Mouse (Mus musculus) neural tube, embryonic 11.5 days (tissue): ENCODE results near the gene Gm20388. TPM values are rescaled to one million over a fixed set of nuclear protein-coding genes. Genes with fewer than 3 reads are reported as not detected.

Source experiments
- ATAC-seq: fragments of 200-750 bp; cut with Nextera tagmentation; 2 replicates; pipeline ENCODE4 v1.8.0; 2017; ENCODE audit warnings: moderate number of reproducible peaks, mild to moderate bottlenecking, moderate TSS enrichment, moderate library complexity; ENCODE audit not compliant: insufficient read depth, low FRiP score, low TSS enrichment
- DNase-seq: peaks from one replicate; pipeline ENCODE4 v3.0.0-alpha.2; 2015; ENCODE audit warnings: low spot score
- H3K27ac ChIP-seq: fragments of 300-500 bp; sonication (generic); 2 replicates; pipeline ENCODE4 v1.5.1; 2014; ENCODE audit warnings: low read depth, mild to moderate bottlenecking, low read length
- H3K27me3 ChIP-seq: fragments of 300-500 bp; sonication (generic); 2 replicates; pipeline ENCODE4 v1.6.1; 2014; ENCODE audit warnings: mild to moderate bottlenecking, low read length, mixed read lengths; ENCODE audit not compliant: control insufficient read depth, insufficient read depth
- H3K36me3 ChIP-seq: fragments of 300-500 bp; sonication (generic); 2 replicates; pipeline ENCODE4 v1.6.1; 2014; ENCODE audit warnings: mild to moderate bottlenecking, low read length, moderate library complexity, mixed read lengths; ENCODE audit not compliant: control insufficient read depth, insufficient read depth
- H3K4me1 ChIP-seq: fragments of 300-500 bp; sonication (generic); 2 replicates; pipeline ENCODE4 v1.6.1; 2014; ENCODE audit warnings: low read length, mixed read lengths; ENCODE audit not compliant: control insufficient read depth, insufficient read depth
- H3K4me2 ChIP-seq: fragments of 300-500 bp; sonication (generic); 2 replicates; pipeline ENCODE4 v1.6.1; 2014; ENCODE audit warnings: low read depth, mild to moderate bottlenecking, moderate library complexity
- H3K4me3 ChIP-seq: fragments of 300-500 bp; sonication (generic); 2 replicates; pipeline ENCODE4 v1.5.1; 2014; ENCODE audit warnings: low read depth, low read length
- H3K9ac ChIP-seq: fragments of 300-500 bp; sonication (generic); 2 replicates; pipeline ENCODE4 v1.6.1; 2014; ENCODE audit warnings: mild to moderate bottlenecking, low read length
- H3K9me3 ChIP-seq: fragments of 300-500 bp; sonication (generic); 2 replicates; pipeline ENCODE4 v1.6.1; 2016; ENCODE audit warnings: low read length; ENCODE audit not compliant: control insufficient read depth
- WGBS: fragments of 180-500 bp; shearing (Covaris S2); extraction: QIAGEN DNeasy Blood & Tissue Kit; methylation state at CpG from one replicate; pipeline ENCODE4 v1.1.7; 2014; 5-methylcytosine and 5-hydroxymethylcytosine counted together
- polyA plus RNA-seq: library from polyadenylated mRNA; unstranded; fragments of >200 nt; fragmentation: Nextera tagmentation; extraction: Ambion mirVana; gene quantifications from 2 replicates; pipeline ENCODE4 v1.2.1, GENCODE M21; 2014

The Gm20388 gene
- polyA plus RNA-seq, 1 experiment from 2014 or later: not detected

- WGBS: 87% methylated on average over 5 of the region's 5 CpGs
- ATAC-seq: no peak
- no peaks in the 10 kb centered on the region for H3K27me3 ChIP-seq
Observed at GRCm38 (mm10) chr8:122276308-122276707, 2365.7 kb downstream of the Gm20388 start.

GRCm38 (mm10) chr8:122277204-122277995 lies 2366.8 kb downstream of the Gm20388 start:
- Histone ChIP-seq H3K4me1 (0 out of 2 replicates have a peak, but pooled peaks cover 5% of the 10 kb centered on the region), H3K27ac (no peak overlapping the region), H3K9me3 (no peaks in the 10 kb centered on the region), H3K9ac (no peak overlapping the region), H3K36me3 (no peaks in the 10 kb centered on the region), H3K4me2 (no peak overlapping the region), H3K27me3 (no peaks in the 10 kb centered on the region), H3K4me3 (no peak overlapping the region)
- DNase-seq (no peak), ATAC-seq (no peak)
- 79% methylated on average over 18 of the region's 18 CpGs for WGBS

More at GRCm38 (mm10) chr8:122276308-122276707, 2365.7 kb downstream of the Gm20388 start:
- Histone ChIP-seq H3K4me1 (0 out of 2 replicates have a peak, but pooled peaks cover 5% of the 10 kb centered on the region), H3K36me3 (no peaks in the 10 kb centered on the region), H3K4me3 (no peak overlapping the region), H3K9ac (no peak overlapping the region), H3K9me3 (no peaks in the 10 kb centered on the region), H3K4me2 (no peak overlapping the region), H3K27ac (no peak overlapping the region)
- DNase-seq: no peak

- no peak overlapping the region for H3K27ac ChIP-seq
- peaks cover 25% of the 10 kb centered on the region for H3K4me1 ChIP-seq
- H3K36me3 ChIP-seq: no peaks in the 10 kb centered on the region
- no peak overlapping the region for H3K4me3 ChIP-seq
- no peak for ATAC-seq
- no peak overlapping the region for H3K4me2 ChIP-seq
- no peak overlapping the region for H3K9ac ChIP-seq
- peaks cover 19% of the 10 kb centered on the region for H3K27me3 ChIP-seq
- no peaks in the 10 kb centered on the region for H3K9me3 ChIP-seq
- WGBS: 74% methylated on average over 4 of the region's 4 CpGs
- no peak for DNase-seq
Observed at GRCm38 (mm10) chr8:122280156-122280555, 2369.5 kb downstream of the Gm20388 start.

GRCm38 (mm10) chr8:122280588-122281316 lies 2370.1 kb downstream of the Gm20388 start:
- peak overlapping the region; percentile 55; the same call in 1 of the 2 replicates for H3K27ac ChIP-seq
- peak overlapping the region; percentile 40 for H3K4me2 ChIP-seq
- ATAC-seq: peak; percentile 23
- 0 out of 2 replicates have a peak overlapping the region, but pooled peaks have one; percentile 20 for H3K9ac ChIP-seq
- no peaks in the 10 kb centered on the region for H3K9me3 ChIP-seq
- WGBS: 10% methylated on average over 20 of the region's 20 CpGs
- H3K27me3 ChIP-seq: peaks cover 25% of the 10 kb centered on the region
- H3K36me3 ChIP-seq: no peaks in the 10 kb centered on the region
- H3K4me1 ChIP-seq: peaks cover 26% of the 10 kb centered on the region
- DNase-seq: no peak
- H3K4me3 ChIP-seq: peak overlapping the region; percentile 20

- H3K4me2 ChIP-seq: peak overlapping the region; percentile 96
- DNase-seq: peak; percentile 98
- peak overlapping the region; percentile 75 for H3K27ac ChIP-seq
- H3K27me3 ChIP-seq: peaks cover 26% of the 10 kb centered on the region
- no peaks in the 10 kb centered on the region for H3K9me3 ChIP-seq
- H3K36me3 ChIP-seq: no peaks in the 10 kb centered on the region
- ATAC-seq: peak; percentile 87
- peaks cover 27% of the 10 kb centered on the region for H3K4me1 ChIP-seq
- H3K4me3 ChIP-seq: peak overlapping the region; percentile 60
- H3K9ac ChIP-seq: no peak overlapping the region; the same call in 1 of the 2 replicates
- 0% methylated on average over 45 of the region's 47 CpGs for WGBS
Observed at GRCm38 (mm10) chr8:122281317-122282034, 2370.8 kb downstream of the Gm20388 start.

GRCm38 (mm10) chr8:122282035-122282358 lies 2371.4 kb downstream of the Gm20388 start, which contains the start of gene Zfpm1:
Gene Zfpm1 (plus strand): TSS chr8:122282141.
- Histone ChIP-seq H3K9me3 (no peaks in the 10 kb centered on the region), H3K4me2 (peak within 1 kb of the TSS; percentile 96), H3K9ac (peak within 1 kb of the TSS; percentile 58), H3K4me3 (peak within 1 kb of the TSS; percentile 60), H3K27ac (peak within 1 kb of the TSS; percentile 75), H3K27me3 (peaks cover 26% of the 10 kb centered on the region), H3K4me1 (peaks cover 27% of the 10 kb centered on the region), H3K36me3 (no peaks in the 10 kb centered on the region)
- DNase-seq: no peak
- 0% methylated on average over 29 of the region's 60 CpGs for WGBS
- no peak for ATAC-seq

GRCm38 (mm10) chr8:122282501-122283355 lies 2372.1 kb downstream of the Gm20388 start:
- H3K4me1 ChIP-seq: peaks cover 25% of the 10 kb centered on the region
- H3K4me2 ChIP-seq: peak overlapping the region; percentile 96
- peak overlapping the region; percentile 60 for H3K4me3 ChIP-seq
- under 1% methylated on average over 56 of the region's 70 CpGs for WGBS
- no peak overlapping the region for H3K27ac ChIP-seq
- peak overlapping the region; percentile 58 for H3K9ac ChIP-seq
- no peak for DNase-seq
- peaks cover 26% of the 10 kb centered on the region for H3K27me3 ChIP-seq
- H3K36me3 ChIP-seq: no peaks in the 10 kb centered on the region
- ATAC-seq: no peak
- no peaks in the 10 kb centered on the region for H3K9me3 ChIP-seq
